Mouse (Mus musculus) left cerebral cortex, adult 2 months (tissue): ENCODE data around the gene Pacrg. TPM values are rescaled to one million over a fixed set of nuclear protein-coding genes. Genes with fewer than 3 reads are reported as not detected.
A peak's percentile ranks its signal among the peaks of the same experiment; 100 is the strongest.

Experiments used
- DNase-seq, 2 experiments: peaks; one replicate each; pipeline ENCODE4 v3.0.0; 2021 to 2022; ENCODE audit warnings: low spot score in 2 of 2, mixed read lengths in 1 of 2; ENCODE audit errors: extremely low spot score in 1 of 2
- H3K27ac ChIP-seq: fragments of 200-600 bp; 2 replicates; pipeline ENCODE4 v1.8.1; 2022
- H3K4me3 ChIP-seq: fragments of 200-600 bp; 2 replicates; pipeline ENCODE4 v1.8.1; 2022
- CTCF ChIP-seq: fragments of 200-600 bp; IDR thresholded peaks from 2 replicates; pipeline ENCODE4 v1.8.1; 2022; ENCODE audit warnings: antibody characterized with exemption, mild to moderate bottlenecking, moderate library complexity
- intact Hi-C: fragments of 180-260 bp; cut with DNase I; formaldehyde crosslinking; loops from one replicate; pipeline ENCODE4 v1.15.1; 2025
- total RNA-seq, 2 experiments: library from RNA; stranded (reverse); gene quantifications; 2 replicates each; pipeline ENCODE4 v1.2.3; 2021

The Pacrg gene
- total RNA-seq, 2 experiments from 2014 or later, result 15.2 to 19.8 TPM

DNA sequence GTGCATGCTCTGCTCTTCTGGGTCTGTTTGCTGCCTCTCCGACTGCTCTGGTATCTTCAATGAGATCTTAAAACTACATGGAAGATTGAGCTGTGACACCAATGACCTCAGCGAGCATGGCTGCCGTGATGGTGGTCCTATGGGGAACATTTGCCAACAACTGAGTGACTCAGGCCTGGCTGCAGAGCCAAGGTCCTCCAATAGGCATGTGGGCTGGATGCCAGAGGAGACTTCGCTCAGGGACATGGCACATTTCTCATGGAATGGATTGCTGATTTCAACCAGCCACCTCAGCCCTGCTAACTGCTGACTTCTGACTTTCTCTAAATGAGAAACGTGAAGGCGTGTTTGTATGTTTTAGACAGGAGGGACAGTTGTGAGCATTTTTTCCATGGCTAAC is 366.9 kb downstream of the Pacrg start:
- DNase-seq, result no peak
- intact Hi-C loops, result no loop called here
- Histone ChIP-seq H3K27ac (no peak overlapping the region), H3K4me3 (no peak overlapping the region)
- TF ChIP-seq CTCF, result no peak

DNA sequence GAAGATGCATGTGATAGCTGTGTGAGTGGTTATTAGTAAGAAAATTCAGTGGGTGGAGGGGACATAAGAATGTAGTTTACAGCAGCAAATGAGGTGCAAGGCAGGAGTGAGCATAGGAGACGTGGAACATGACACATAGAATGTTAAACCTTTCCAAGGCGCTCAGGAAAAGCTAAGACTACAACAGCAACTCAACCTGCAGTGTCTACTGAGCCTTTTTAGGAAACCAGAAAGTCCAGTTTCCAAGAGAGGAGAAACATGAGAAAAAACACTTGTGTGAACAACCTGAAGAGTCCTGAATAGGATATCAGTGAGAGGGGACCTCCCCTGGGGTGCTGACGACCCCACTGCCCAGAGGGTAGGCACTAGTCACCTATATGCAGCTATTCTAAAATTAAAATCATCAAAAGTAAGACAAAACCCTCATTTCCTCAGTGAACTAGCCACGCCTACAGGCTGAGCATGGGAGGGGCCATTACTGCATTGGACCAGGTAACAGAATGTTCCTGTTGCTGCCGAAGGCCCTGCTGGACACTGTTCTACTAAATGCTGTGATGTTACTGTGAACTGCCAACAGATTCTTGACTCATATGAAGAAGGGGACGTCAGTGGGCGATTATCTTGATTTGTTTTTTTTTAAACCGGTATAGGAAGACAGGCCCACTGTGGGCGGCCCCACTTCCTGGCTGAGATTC is 370.1 kb downstream of the Pacrg start:
- no peak overlapping the region for H3K27ac ChIP-seq
- DNase-seq, result no peak
- H3K4me3 ChIP-seq, result no peak overlapping the region
- no peak for TF ChIP-seq CTCF
- intact Hi-C loops, result no loop called here

DNA sequence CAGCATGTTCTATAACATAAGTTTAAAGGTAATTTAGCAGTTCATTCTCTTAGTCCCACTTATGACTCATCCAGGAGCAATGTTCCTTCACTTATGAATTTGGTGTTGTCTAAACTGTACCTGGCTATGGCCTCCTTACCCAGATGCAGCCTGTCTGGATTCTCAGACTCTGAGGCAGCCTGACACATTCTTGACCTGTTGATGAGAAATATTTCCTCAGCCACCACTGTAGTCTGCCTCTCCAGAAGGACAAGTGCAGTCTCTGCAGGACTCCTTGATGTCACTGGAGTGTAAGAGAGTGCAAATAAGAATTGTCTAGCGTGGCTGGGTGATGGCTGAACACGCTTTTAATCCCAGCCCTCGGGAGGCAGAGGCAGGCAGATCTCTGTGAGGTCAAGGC is 373.0 kb downstream of the Pacrg start:
- TF ChIP-seq CTCF, result no peak
- H3K4me3 ChIP-seq, result no peak overlapping the region
- H3K27ac ChIP-seq, result no peak overlapping the region
- DNase-seq, result no peak
- intact Hi-C loops, result no loop called here

DNA sequence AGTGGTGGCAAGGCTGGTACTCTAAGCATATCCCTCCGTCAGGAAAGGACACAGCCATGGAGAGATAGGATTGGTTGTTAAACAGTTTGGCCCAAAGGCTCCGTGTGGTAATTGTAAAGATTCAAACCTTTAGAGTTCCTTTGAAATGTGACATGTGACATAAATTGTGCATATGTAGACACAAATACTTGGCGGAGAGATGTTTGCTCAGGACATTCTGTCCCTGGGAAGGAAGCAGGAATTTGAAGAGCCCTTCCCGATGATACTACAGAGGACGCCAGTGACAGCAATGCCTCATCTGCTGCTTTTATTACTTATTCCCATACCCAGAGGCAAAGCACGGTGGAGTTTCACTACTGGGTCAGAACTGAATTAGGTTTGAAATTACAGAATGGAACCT is 374.6 kb downstream of the Pacrg start:
- no peak for TF ChIP-seq CTCF
- no peak for DNase-seq
- intact Hi-C loops, result no loop called here

DNA sequence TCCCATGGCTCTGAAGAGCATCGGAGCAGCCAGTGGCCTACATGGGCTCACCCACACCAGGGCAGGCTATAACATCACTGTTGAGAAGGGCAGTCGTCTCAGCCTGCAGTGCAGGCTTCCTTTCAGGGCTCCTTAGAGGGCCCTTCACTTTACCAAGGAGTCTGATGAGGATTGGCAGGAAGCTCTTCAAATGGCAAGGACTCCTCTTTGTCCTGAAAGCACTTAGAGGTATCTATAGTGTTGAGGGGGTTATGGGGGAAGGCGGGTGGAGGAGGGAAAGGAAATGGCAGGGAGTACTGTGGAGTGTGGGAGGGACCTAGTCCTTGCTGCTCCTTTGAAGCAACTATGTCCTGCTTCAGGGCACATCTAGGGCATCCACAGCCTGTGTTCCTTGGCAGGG is 375.4 kb downstream of the Pacrg start:
- H3K4me3 ChIP-seq, result no peak overlapping the region
- TF ChIP-seq CTCF, result no peak
- no peak overlapping the region for H3K27ac ChIP-seq
- intact Hi-C loops, result no loop called here
- no peak for DNase-seq

More for the DNA sequence above, 374.6 kb downstream of the Pacrg start:
- no peak overlapping the region for H3K4me3 ChIP-seq
- no peak overlapping the region for H3K27ac ChIP-seq

DNA sequence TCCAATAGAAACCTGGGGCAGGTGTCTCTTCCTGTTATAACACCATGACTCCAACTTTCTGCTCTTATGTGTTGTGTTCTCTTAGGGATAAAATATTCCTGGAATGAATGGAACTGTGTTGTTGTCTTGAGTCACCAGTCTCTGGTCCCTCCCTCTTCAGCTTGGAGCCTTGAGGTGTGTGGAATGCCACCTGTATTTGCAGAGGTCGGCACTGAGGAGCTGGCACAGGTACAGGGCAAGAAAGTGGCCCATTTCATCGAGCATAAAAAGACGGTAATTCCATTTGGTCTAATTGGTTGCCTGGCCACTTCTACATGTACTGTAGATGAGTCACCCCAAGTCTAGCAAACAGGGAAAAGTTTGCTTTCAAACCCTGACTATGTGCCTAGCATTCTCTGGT is 376.5 kb downstream of the Pacrg start:
- no peak overlapping the region for H3K27ac ChIP-seq
- no peak for DNase-seq
- intact Hi-C loops, result no loop called here
- no peak for TF ChIP-seq CTCF
- H3K4me3 ChIP-seq, result no peak overlapping the region

DNA sequence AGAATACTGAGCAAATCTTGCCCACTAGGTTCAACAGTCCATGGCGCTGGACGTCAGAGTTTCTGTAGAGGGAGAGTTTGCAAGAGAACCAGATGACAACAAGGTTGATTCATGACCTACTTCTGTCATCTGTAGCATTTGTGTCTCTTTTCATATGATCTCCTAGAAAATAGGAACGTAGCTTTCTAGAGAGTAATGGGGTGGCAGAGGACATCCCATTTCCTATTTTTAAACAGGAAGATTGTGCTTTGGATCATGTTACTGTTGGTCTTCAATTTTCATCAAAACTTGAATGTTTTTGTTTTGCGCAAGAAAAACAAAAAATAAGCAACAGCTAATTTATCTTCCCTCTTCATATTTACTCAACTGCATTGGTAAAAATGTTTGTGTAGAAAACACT is 379.2 kb downstream of the Pacrg start:
- DNase-seq, result no peak
- Histone ChIP-seq H3K4me3 (no peak overlapping the region), H3K27ac (no peak overlapping the region)
- no peak for TF ChIP-seq CTCF
- intact Hi-C loops, result no loop called here

DNA sequence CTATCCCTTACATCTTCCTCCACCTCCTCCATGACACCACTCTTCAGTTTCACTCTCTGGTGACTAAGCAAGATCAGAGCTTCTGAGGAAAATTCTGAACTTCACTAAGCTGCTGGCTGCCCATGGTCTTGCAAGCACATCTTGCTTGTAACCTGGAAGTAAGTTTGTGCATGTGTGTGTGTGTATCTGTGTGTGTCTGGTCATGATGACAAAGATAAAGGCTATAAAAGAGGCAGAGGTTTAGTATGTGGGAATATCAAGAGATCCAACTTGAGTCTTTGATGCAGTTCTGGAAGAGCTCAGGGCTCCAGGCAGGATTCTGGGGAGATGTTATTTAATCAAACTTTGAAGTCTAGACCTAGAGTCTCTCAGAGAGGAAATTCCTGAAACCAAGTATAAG is 381.4 kb downstream of the Pacrg start:
- Histone ChIP-seq H3K27ac (no peak overlapping the region), H3K4me3 (no peak overlapping the region)
- no peak for TF ChIP-seq CTCF
- intact Hi-C loops, result no loop called here
- no peak for DNase-seq

DNA sequence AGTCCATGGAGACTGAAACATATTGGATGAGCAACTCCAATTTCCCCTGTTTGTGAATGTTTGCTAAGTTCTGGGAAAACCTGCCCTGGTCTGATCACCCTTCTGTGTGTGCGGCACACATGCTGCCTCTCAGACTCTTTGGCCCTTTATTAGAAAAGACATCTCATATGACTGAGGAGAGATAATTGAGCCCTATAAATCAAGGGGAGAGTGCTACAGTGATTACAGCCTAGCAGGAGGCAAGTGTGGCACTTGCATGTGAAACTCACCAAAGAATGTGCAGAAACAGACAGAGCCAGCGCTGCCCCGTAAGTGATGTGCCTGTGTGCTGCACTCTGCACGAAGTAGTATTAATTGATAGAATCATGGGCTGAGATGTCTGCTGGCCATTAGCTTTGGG is 383.7 kb downstream of the Pacrg start:
- H3K4me3 ChIP-seq, result no peak overlapping the region
- H3K27ac ChIP-seq, result peak overlapping the region; percentile 26; the same call in 1 of the 2 replicates
- no peak for TF ChIP-seq CTCF
- intact Hi-C loops, result no loop called here
- DNase-seq, result no peak

DNA sequence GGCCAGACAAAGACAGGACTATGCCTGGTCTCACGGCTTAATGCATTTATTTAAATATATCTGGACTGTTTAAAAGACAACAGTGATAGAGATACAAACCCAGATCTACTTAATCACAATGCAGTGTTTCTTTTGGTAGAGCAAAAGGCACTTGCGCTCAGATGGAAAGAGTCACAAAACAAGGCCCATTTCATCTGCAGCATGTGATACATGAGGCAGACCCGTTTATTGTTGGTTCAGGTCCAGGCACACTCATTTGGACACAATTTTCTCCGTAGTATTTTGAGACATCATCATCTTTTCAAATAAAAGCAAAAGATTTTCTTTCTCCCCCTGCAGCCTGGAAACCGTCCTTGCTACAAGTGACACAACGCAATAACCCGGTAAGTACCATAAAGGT is 384.1 kb downstream of the Pacrg start:
- Histone ChIP-seq H3K4me3 (no peak overlapping the region), H3K27ac (peak overlapping the region; percentile 42)
- DNase-seq, result no peak
- intact Hi-C loops, result no loop called here
- TF ChIP-seq CTCF, result no peak

DNA sequence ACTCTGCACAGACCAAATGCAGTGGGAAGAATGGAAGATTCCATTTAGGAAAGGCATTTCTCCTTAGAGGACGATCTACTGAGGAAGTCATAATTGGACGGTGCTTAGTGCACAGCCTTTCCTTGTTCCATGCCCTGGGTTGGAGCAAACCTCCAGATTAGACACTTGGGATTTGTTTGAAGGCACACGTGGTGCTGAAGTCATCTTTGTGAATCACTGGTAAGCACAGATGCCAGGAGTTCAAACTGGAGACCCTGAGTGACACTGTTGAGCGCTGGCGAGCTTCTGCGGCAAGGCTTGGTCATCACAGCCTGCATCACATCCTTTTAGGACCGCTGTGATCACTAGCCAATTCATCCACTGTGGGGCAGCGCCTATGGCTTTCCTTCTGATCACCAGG is 385.7 kb downstream of the Pacrg start:
- H3K27ac ChIP-seq, result peak overlapping the region; percentile 55

DNA sequence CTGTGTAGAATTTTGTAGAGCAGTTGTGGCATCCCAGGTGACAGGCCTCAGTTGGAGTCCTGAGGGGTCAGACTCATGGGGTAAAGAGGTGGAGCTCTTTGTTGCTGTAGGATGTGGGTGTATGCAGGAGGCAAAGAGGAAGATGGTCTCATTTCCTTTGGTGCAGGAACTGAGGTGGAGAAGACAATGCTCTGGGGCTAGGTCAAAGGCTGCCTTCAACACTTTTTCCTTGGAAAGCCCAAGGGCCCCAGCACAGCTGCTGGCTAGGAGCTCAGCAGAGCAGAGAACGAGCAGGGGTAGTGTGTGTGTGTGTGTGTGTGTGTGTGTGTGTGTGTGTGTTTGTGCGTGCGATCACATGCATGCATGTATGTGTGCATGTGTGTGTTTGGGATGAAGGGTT is 387.3 kb downstream of the Pacrg start:
- Histone ChIP-seq H3K27ac (peak overlapping the region; percentile 24; the same call in 1 of the 2 replicates), H3K4me3 (no peak overlapping the region)
- intact Hi-C loops, result no loop called here
- no peak for DNase-seq
- TF ChIP-seq CTCF, result no peak

More for the DNA sequence above, 385.7 kb downstream of the Pacrg start:
- no peak; the same call in 1 of the 2 replicates for TF ChIP-seq CTCF
- no peak overlapping the region for H3K4me3 ChIP-seq
- intact Hi-C loops, result no loop called here
- DNase-seq, result peak in 1 of 2 experiments; percentile 20

DNA sequence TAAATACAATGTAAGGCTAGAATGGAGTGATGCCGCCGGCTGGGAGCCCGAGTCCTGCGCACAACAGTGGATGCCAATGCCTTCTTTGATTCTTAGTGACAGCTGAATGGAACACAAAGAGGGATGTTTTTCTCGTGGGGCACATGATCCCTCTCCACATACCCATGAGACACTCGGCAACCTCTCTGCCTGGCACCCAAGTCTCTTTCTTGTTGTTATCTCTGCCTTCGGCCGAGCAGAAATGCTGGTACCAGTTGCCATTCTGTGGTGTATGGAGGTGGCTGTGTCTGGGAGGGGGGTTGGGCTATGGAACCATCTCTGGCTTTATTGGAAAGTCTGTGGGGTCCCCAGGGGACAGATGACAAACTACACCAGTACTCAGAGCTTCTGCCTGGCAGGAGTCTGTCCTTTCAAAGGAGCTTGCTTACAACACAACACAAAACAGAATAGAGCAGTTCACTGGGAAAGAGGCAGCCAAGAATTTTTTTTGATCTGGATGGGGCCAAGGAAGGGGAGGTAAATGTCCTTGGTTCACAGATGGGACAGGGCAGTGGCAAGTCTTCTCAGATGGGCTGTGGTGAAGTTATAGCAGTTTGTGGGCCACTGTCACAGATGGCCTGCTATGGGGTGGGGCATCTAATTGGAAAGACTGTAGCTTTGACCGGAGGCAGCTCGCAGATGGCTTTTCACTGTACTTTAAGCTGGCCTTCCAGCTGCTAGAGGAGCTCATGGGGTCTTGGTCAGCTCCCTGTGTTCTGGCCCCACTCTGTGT is 388.6 kb downstream of the Pacrg start:
- Histone ChIP-seq H3K27ac (peak overlapping the region; percentile 24), H3K4me3 (no peak overlapping the region)
- no peak for DNase-seq
- TF ChIP-seq CTCF, result no peak
- intact Hi-C loops, result no loop called here
